Mouse (Mus musculus): ENCODE measurements at regions not wholly inside any gene's neighbourhood (a gene's known extent, or its start where the extent isn't known, plus 50 kb on each side); places are given as distances from the start of the nearest gene placed in this dataset.

- no peaks in the 10 kb centered on the region for H3K36me3 ChIP-seq (ENCODE audit: control insufficient read depth, insufficient read depth, low read length)
- no peak overlapping the region for H3K4me3 ChIP-seq (ENCODE audit: low read depth, low read length)
- DNase-seq (ENCODE audit: low spot score) (no peak), ATAC-seq (replicated peaks; ENCODE audit: low FRiP score, low TSS enrichment, low read depth) (no peak)
- peak overlapping the region; percentile 69; the same call in 1 of the 2 replicates for H3K27ac ChIP-seq (ENCODE audit: low read depth)
- H3K27me3 ChIP-seq (replicated peaks; ENCODE audit: control insufficient read depth, insufficient read depth, low read length), result no peaks in the 10 kb centered on the region
- no peak overlapping the region for H3K4me2 ChIP-seq (ENCODE audit: low read length)
- 97% methylated on average over 2 of the region's 2 CpGs for WGBS
- H3K4me1 ChIP-seq (replicated peaks; ENCODE audit: control insufficient read depth, insufficient read depth, low read length), result peaks cover 15% of the 10 kb centered on the region; the same call in 1 of the 2 replicates
- no peaks in the 10 kb centered on the region for H3K9me3 ChIP-seq (ENCODE audit: control insufficient read depth, low read length)
- H3K9ac ChIP-seq (ENCODE audit: low read length), result no peak overlapping the region
Measured at GRCm38 (mm10) chr2:167861178-167861520, 70.7 kb upstream of the Ptpn1 start.

- no peak overlapping the region for H3K4me3 ChIP-seq (ENCODE audit: low read depth, low read length)
- H3K4me1 ChIP-seq (replicated peaks; ENCODE audit: control insufficient read depth, insufficient read depth, low read length), result peaks cover 15% of the 10 kb centered on the region; the same call in 1 of the 2 replicates
- peak; percentile 72 for DNase-seq (ENCODE audit: low spot score)
- no peak overlapping the region for H3K9ac ChIP-seq (ENCODE audit: low read length)
- H3K27me3 ChIP-seq (replicated peaks; ENCODE audit: control insufficient read depth, insufficient read depth, low read length), result no peaks in the 10 kb centered on the region
- peak; percentile 41; the same call in 1 of the 2 replicates for ATAC-seq (replicated peaks; ENCODE audit: low FRiP score, low TSS enrichment, low read depth)
- no peak overlapping the region for H3K4me2 ChIP-seq (ENCODE audit: low read length)
- H3K9me3 ChIP-seq (ENCODE audit: control insufficient read depth, low read length), result no peaks in the 10 kb centered on the region
- WGBS, result 42% methylated on average over 10 of the region's 10 CpGs
- no peaks in the 10 kb centered on the region for H3K36me3 ChIP-seq (ENCODE audit: control insufficient read depth, insufficient read depth, low read length)
- peak overlapping the region; percentile 69 for H3K27ac ChIP-seq (ENCODE audit: low read depth)
Measured at GRCm38 (mm10) chr2:167860457-167861177, 71.2 kb upstream of the Ptpn1 start.

- 32% methylated on average over 10 of the region's 10 CpGs for WGBS
- no peak overlapping the region for H3K4me3 ChIP-seq (ENCODE audit: low read depth, low read length)
- no peak for DNase-seq (ENCODE audit: low spot score)
- peaks cover 15% of the 10 kb centered on the region; the same call in 1 of the 2 replicates for H3K4me1 ChIP-seq (replicated peaks; ENCODE audit: control insufficient read depth, insufficient read depth, low read length)
- H3K36me3 ChIP-seq (ENCODE audit: control insufficient read depth, insufficient read depth, low read length), result no peaks in the 10 kb centered on the region
- H3K9ac ChIP-seq (ENCODE audit: low read length), result no peak overlapping the region
- H3K27me3 ChIP-seq (replicated peaks; ENCODE audit: control insufficient read depth, insufficient read depth, low read length), result no peaks in the 10 kb centered on the region
- H3K27ac ChIP-seq (ENCODE audit: low read depth), result peak overlapping the region; percentile 69; the same call in 1 of the 2 replicates
- no peak overlapping the region for H3K4me2 ChIP-seq (ENCODE audit: low read length)
- no peak for ATAC-seq (replicated peaks; ENCODE audit: low FRiP score, low TSS enrichment, low read depth)
- no peaks in the 10 kb centered on the region for H3K9me3 ChIP-seq (ENCODE audit: control insufficient read depth, low read length)
Measured at GRCm38 (mm10) chr2:167859575-167859974, 72.3 kb upstream of the Ptpn1 start.

- ATAC-seq (replicated peaks; ENCODE audit: low FRiP score, low TSS enrichment, low read depth) (no peak), DNase-seq (ENCODE audit: low spot score) (no peak)
- Histone ChIP-seq H3K27me3 (replicated peaks; ENCODE audit: control insufficient read depth, insufficient read depth, low read length) (no peaks in the 10 kb centered on the region), H3K36me3 (ENCODE audit: control insufficient read depth, insufficient read depth, low read length) (no peaks in the 10 kb centered on the region), H3K4me2 (ENCODE audit: low read length) (no peak overlapping the region), H3K27ac (ENCODE audit: low read depth) (no peak overlapping the region), H3K9ac (ENCODE audit: low read length) (no peak overlapping the region), H3K4me1 (replicated peaks; ENCODE audit: control insufficient read depth, insufficient read depth, low read length) (peaks cover 15% of the 10 kb centered on the region; the same call in 1 of the 2 replicates), H3K9me3 (ENCODE audit: control insufficient read depth, low read length) (no peaks in the 10 kb centered on the region), H3K4me3 (ENCODE audit: low read depth, low read length) (no peak overlapping the region)
- WGBS, result 42% methylated on average over 10 of the region's 10 CpGs
Measured at GRCm38 (mm10) chr2:167858346-167858745, 73.5 kb upstream of the Ptpn1 start.

- no peaks in the 10 kb centered on the region for H3K27me3 ChIP-seq (replicated peaks; ENCODE audit: control insufficient read depth, insufficient read depth, low read length)
- no peaks in the 10 kb centered on the region for H3K9me3 ChIP-seq (ENCODE audit: control insufficient read depth, low read length)
- H3K9ac ChIP-seq (ENCODE audit: low read length), result no peak overlapping the region
- no peak for DNase-seq (ENCODE audit: low spot score)
- H3K4me2 ChIP-seq (ENCODE audit: low read length), result no peak overlapping the region
- ATAC-seq (replicated peaks; ENCODE audit: low FRiP score, low TSS enrichment, low read depth), result no peak
- H3K27ac ChIP-seq (ENCODE audit: low read depth), result no peak overlapping the region
- H3K36me3 ChIP-seq (ENCODE audit: control insufficient read depth, insufficient read depth, low read length), result no peaks in the 10 kb centered on the region
- peaks cover 15% of the 10 kb centered on the region; the same call in 1 of the 2 replicates for H3K4me1 ChIP-seq (replicated peaks; ENCODE audit: control insufficient read depth, insufficient read depth, low read length)
- no peak overlapping the region for H3K4me3 ChIP-seq (ENCODE audit: low read depth, low read length)
- WGBS, result 54% methylated on average over 8 of the region's 8 CpGs
Measured at GRCm38 (mm10) chr2:167857911-167858310, 73.9 kb upstream of the Ptpn1 start.

- 70% methylated on average over 10 of the region's 10 CpGs for WGBS
- DNase-seq (ENCODE audit: low spot score), result no peak
Measured at GRCm38 (mm10) chr2:167856920-167857475, 74.9 kb upstream of the Ptpn1 start.

GRCm38 (mm10) chr2:167856020-167856419 is 75.8 kb upstream of the Ptpn1 start:
- no peak for DNase-seq (ENCODE audit: low spot score)
- Histone ChIP-seq H3K36me3 (ENCODE audit: control insufficient read depth, insufficient read depth, low read length) (no peaks in the 10 kb centered on the region), H3K4me2 (ENCODE audit: low read length) (no peak overlapping the region), H3K27me3 (replicated peaks; ENCODE audit: control insufficient read depth, insufficient read depth, low read length) (no peaks in the 10 kb centered on the region), H3K9ac (ENCODE audit: low read length) (no peak overlapping the region), H3K4me3 (ENCODE audit: low read depth, low read length) (no peak overlapping the region), H3K27ac (ENCODE audit: low read depth) (no peak overlapping the region), H3K9me3 (ENCODE audit: control insufficient read depth, low read length) (no peaks in the 10 kb centered on the region), H3K4me1 (replicated peaks; ENCODE audit: control insufficient read depth, insufficient read depth, low read length) (peaks cover 27% of the 10 kb centered on the region)
- 58% methylated on average over 3 of the region's 3 CpGs for WGBS
- ATAC-seq (replicated peaks; ENCODE audit: low FRiP score, low TSS enrichment, low read depth), result no peak

More at GRCm38 (mm10) chr2:167856920-167857475, 74.9 kb upstream of the Ptpn1 start:
- no peak overlapping the region for H3K4me3 ChIP-seq (ENCODE audit: low read depth, low read length)
- no peaks in the 10 kb centered on the region for H3K9me3 ChIP-seq (ENCODE audit: control insufficient read depth, low read length)
- no peak for ATAC-seq (replicated peaks; ENCODE audit: low FRiP score, low TSS enrichment, low read depth)
- H3K27me3 ChIP-seq (replicated peaks; ENCODE audit: control insufficient read depth, insufficient read depth, low read length), result no peaks in the 10 kb centered on the region
- H3K9ac ChIP-seq (ENCODE audit: low read length), result no peak overlapping the region
- no peak overlapping the region for H3K4me2 ChIP-seq (ENCODE audit: low read length)
- H3K36me3 ChIP-seq (ENCODE audit: control insufficient read depth, insufficient read depth, low read length), result no peaks in the 10 kb centered on the region
- no peak overlapping the region for H3K27ac ChIP-seq (ENCODE audit: low read depth)
- peaks cover 20% of the 10 kb centered on the region for H3K4me1 ChIP-seq (replicated peaks; ENCODE audit: control insufficient read depth, insufficient read depth, low read length)

- Histone ChIP-seq H3K9ac (ENCODE audit: low read length) (no peak overlapping the region), H3K4me1 (replicated peaks; ENCODE audit: control insufficient read depth, insufficient read depth, low read length) (peaks cover 11% of the 10 kb centered on the region), H3K36me3 (ENCODE audit: control insufficient read depth, insufficient read depth, low read length) (no peaks in the 10 kb centered on the region), H3K27ac (ENCODE audit: low read depth) (no peak overlapping the region), H3K4me3 (ENCODE audit: low read depth, low read length) (no peak overlapping the region), H3K9me3 (ENCODE audit: control insufficient read depth, low read length) (no peaks in the 10 kb centered on the region), H3K4me2 (ENCODE audit: low read length) (no peak overlapping the region), H3K27me3 (replicated peaks; ENCODE audit: control insufficient read depth, insufficient read depth, low read length) (no peaks in the 10 kb centered on the region)
- no peak for ATAC-seq (replicated peaks; ENCODE audit: low FRiP score, low TSS enrichment, low read depth)
- 73% methylated on average over 1 of the region's 1 CpGs for WGBS
- no peak for DNase-seq (ENCODE audit: low spot score)
Measured at GRCm38 (mm10) chr2:167854060-167854459, 77.8 kb upstream of the Ptpn1 start.

GRCm38 (mm10) chr2:167853411-167853821 is 78.4 kb upstream of the Ptpn1 start:
- no peak overlapping the region for H3K27ac ChIP-seq (ENCODE audit: low read depth)
- DNase-seq (ENCODE audit: low spot score) (no peak), ATAC-seq (replicated peaks; ENCODE audit: low FRiP score, low TSS enrichment, low read depth) (no peak; the same call in 1 of the 2 replicates)
- no peak overlapping the region for H3K4me2 ChIP-seq (ENCODE audit: low read length)
- WGBS, result 73% methylated on average over 8 of the region's 8 CpGs
- H3K4me1 ChIP-seq (replicated peaks; ENCODE audit: control insufficient read depth, insufficient read depth, low read length), result peaks cover 11% of the 10 kb centered on the region
- H3K9ac ChIP-seq (ENCODE audit: low read length), result no peak overlapping the region
- no peaks in the 10 kb centered on the region for H3K36me3 ChIP-seq (ENCODE audit: control insufficient read depth, insufficient read depth, low read length)
- H3K4me3 ChIP-seq (ENCODE audit: low read depth, low read length), result no peak overlapping the region
- no peaks in the 10 kb centered on the region for H3K27me3 ChIP-seq (replicated peaks; ENCODE audit: control insufficient read depth, insufficient read depth, low read length)
- H3K9me3 ChIP-seq (ENCODE audit: control insufficient read depth, low read length), result no peaks in the 10 kb centered on the region
